Mouse (Mus musculus): ENCODE measurements around the gene Il11. TPM values are rescaled to one million over a fixed set of nuclear protein-coding genes. Genes with fewer than 3 reads are reported as not detected.

Gene Il11
- total RNA-seq, 2 experiments from 2014 or later = 0.26 TPM; not detected in 1

DNA sequence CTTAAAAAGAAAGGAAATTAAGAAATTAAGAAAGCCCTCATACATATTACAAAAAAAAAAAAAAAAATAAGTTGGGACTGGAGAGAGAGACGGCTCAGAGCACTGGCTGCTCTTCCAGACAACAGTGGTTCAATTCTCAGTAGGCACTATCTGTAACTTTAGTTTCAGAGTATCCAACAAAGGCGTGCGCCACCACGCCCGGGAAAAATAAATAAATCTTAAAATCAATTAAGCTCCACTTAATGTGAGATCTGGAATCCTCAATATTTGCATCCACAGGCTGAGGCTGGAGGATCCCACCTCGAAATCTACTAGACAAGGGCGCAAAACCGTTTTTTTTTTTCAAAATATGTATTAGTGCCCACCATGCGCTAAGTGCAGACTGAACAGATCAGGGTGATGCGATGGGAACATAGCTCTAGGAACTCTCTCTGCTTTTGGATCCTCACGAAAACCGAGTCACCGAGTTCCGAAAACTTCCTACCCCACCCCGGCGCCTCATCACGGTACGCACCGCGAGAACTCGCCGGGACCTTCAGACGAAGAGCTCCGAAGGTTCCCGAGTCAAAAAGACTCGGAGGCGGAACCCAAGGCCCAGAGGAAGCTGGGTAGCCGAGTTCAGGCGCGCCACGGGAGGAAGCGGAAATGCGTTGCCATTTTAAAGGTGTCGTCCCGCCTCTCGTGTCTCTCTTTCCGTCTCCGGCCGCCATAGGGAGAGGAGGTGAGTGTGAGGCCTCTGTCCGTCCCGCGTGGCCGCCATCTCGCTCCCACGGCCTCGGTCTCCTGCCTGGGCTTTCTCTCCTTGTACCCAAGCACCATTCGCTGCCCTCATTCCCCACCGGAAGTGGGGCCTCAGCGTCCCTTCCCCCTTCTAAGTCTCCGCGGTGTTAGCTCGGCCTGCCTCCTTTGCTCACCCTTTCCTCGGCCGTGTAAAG is 9.9 kb upstream of the Il11 start, which contains the start of gene Rpl28:
Gene Rpl28, plus strand, starts transcription at position 597 of the 935 bp plus-strand sequence.
- DNase-seq (ENCODE audit: low spot score) = peak; percentile 92
- intact Hi-C loops (cut with DNase I) = loop anchor here (2.0 to 10.0 kb wide), 5 partner anchors 14 to 1098 kb away; partner anchors contain the start of genes Hspbp1, Mboat7 and Tsen34

DNA sequence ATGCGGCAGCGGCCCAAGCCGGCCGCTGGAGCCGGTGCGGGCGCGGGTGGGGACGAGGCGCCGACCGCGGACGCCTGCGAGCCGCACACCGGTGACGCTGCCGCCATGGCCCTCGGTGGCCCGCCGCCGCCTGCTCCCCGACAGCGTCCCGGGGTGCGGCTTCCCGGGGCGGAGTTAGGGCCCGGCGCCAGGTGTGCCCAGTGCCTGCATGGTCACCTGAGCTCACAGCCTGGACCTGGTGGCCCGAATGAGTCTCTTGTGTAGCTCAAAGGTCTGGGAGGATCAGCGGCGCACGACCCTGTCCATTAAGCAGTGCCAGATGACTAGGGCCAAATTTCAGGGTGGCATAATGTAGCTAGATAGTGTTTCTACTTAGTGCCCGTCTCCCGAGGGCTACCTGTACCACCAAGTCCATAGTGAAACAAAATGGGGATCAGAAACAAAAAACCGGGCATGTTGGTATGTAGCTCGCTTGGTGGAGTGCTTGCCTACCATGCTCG is 6.8 kb upstream of the Il11 start, which contains the start of gene Tmem238:
Gene Tmem238, minus strand, starts transcription at position 221 of the 500 bp plus-strand sequence.
- DNase-seq (ENCODE audit: low spot score) = no peak
- intact Hi-C loops (cut with DNase I) = loop anchor here (2.0 kb wide), 1 partner anchor 49 kb away; the partner anchor contains the start of gene Kmt5c

DNA sequence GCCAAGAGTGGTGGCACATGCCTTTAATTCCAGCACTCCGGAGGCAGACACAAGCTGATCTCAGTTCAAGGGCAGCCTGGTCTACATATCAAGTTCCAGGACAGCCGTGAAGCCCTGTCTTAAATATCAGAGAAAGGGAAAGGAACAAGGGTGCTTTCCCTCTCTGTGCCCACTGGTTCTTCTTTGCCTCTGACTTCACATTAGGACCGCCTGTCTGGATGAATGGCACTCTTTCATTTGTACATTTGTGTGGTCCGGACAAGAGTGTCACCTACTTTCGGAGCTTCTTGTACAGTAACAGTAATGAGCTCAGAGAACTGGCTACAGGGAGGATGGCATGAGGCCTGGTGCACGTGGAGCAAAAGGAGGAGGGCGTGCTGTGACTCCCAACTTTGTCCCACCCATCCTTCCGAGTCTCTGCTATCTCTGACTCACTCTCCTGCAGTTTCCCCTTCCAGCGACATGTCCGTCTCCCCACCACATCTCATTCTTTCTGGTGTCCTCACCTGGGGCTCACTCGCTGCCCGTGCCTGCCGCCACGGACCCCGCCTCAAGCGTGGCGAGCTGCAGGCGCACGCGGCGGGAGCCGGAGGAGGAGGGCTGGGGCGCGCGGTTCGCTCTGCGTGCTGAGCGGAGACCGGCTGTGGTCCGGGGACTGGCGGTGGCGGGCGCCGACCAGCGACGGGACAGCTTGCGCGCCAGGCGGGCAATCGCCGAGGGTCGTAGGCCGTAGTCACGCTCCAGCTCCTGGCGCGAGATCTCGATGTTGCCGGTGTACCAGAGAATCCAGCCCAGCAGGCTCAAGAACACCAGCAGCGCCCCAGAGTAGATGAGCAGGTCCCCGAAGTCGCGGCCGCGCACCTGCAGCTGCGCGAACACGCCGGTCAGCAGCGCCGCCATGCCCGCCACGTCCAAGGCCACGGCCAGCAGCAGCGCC is 6.1 kb upstream of the Il11 start:
- intact Hi-C loops (cut with DNase I) = loop anchor here (2.0 kb wide), 1 partner anchor 48 kb away; the partner anchor contains the start of gene Kmt5c
- peak; percentile 39 for DNase-seq (ENCODE audit: low spot score)

DNA sequence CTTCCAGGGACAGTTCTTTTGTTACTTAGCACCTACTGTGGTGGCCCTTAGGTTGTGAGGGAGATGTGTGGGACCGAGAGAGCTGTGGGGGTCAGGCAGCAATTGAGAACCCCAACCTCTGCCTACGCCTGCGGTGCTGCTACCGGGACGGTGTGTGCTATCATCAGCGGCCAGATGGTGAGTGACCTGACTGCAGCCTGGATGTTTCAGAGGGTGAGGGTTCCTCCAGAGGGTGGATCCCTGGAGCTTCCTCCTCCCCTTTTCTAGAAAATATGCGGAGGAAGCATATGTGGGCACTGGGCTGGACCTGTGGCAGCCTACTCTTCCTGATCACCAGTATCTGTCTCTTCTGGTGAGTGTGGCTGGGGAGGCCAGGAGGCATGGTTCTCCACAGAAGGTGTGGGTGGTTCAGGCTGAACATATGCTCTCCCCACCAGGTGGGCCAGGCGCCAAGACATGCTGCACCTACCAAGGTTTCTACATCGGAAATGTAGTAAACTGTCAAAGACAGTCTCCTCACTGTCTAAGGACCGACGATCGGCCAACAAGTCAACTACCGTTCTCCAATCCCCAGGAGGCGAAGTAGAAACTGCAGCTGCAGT is 1.1 kb upstream of the Il11 start:
- DNase-seq (ENCODE audit: low spot score) = no peak
- intact Hi-C loops (cut with DNase I) = no loop called here

DNA sequence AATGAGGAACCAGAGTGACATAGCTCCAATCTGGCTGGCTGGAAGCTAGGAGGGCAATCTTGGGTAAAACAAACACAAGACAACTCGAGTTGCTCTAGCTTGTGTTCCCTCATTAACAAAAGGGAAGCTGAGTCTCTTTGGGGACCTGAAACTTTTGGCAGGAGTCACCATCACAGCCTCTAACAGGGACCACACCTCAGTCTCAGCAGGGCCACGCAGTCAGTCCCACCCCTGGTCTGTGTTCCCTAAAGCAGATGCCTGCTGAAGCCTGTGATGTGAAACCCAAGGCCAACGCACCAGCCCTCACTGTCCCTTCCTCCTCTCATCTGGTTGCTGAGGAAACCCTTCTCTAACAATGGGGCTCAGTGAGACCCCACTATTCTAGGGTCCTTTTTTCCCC is 529 bp downstream of the Il11 start:
- intact Hi-C loops (cut with DNase I) = no loop called here

DNA sequence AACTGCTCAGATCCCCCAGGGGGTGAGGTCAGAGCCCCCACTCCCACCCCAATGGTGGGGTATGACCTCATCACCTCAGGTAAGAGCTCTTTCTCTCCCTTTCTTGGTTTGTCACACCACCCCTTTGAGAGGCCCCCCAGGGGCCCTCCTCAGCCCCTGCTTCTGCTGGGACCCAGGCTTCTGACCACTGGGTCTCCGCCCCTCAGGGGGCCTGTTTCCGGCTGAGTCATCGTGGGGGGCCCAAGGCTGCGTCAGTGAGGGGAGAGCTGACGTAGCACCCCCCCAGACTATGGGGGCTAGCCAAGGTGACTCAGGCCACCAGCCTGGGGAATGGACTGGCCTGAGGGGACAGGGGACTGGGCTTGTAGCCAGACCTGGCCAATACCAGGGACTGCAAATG is 2.7 kb downstream of the Il11 start:
- no peak for DNase-seq (ENCODE audit: low spot score)
- intact Hi-C loops (cut with DNase I) = no loop called here

More for the DNA sequence above, 529 bp downstream of the Il11 start:
- DNase-seq (ENCODE audit: low spot score) = no peak

DNA sequence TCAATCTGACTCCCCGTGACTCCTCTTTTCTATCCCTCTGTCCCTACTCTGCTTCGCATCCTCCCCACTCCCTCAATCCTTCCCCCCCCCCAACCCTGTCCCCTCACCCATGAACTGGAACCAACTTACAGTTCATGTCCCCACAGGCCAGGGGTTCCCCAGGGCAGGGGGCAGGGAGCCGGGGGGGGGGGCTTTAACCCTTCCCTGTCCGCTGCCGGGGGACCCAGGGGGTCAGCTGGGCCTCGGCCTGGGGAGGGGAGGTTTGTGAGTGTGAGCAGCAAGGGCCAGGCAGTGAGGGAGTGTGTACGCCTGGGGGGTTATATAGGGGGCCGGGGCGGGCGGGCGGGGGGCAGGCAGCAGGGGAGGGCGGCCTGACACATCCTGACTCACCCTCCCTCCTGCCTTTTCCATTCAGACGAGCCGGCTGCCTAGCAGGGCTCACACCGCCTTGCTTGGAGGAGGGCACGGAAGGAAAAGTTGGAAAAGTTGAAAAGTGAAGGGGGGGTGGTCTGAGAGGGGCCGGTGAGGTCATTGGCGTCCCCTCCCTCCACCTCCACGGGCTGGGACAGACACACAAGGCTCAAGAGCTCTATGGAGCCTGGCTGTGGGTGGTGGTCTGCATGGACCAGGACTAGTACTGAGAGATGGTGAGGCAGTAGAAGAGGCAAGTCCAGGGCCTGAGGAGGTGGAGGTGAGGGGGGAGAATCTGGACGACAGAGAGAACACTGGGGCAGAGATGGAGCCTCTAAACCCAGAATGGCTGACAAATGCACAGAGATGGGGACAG is 4.6 kb downstream of the Il11 start:
- intact Hi-C loops (cut with DNase I) = no loop called here
- no peak for DNase-seq (ENCODE audit: low spot score)

DNA sequence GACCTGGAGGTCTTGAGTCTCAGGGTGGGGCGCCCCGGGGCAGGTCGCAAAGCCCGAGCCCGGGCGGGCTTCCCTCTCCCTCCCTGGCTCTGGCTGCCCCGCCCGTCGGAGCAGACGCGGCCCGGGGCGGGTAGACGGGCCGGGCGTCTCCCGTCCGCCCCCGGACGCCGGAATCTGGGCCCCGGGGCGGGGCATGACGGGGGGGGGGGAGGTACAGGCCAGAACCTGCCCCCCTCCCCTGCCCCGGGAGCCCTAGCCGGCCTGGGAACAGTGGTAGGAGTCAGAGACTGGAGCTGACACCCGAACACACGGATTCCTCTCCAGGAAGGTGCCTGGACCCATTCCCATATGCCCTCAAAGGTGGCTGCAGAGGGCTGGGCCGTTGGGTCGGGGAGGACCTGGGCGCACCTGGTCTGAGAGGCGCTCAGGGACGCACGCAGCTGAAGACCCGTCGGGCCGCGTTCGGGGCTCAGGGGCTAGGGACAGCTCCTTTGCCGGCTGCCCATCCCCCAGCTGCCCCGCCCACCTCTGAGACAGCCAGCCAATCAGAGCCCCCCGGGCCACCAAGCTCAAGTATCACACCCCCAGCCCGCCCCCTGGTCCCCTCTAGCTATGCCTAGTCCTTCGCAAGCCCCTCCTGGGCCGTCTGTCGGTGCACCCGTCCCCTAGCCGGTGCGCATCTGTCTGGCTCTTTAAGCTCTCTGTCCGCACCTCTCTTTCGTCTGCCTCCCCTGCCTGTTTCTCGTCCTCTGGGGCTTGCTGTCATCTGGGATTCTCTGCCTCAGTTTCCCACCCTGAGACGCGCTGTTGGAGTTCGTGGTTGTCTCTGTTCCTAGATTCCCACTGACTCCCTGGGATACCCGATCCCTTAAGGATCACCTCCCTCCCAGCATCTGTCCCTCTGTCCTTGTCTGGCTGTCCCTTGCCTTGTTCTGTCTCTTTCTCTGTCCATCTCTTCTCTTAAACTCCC is 5.5 kb downstream of the Il11 start:
- intact Hi-C loops (cut with DNase I) = no loop called here
- DNase-seq (ENCODE audit: low spot score) = peak; percentile 40

DNA sequence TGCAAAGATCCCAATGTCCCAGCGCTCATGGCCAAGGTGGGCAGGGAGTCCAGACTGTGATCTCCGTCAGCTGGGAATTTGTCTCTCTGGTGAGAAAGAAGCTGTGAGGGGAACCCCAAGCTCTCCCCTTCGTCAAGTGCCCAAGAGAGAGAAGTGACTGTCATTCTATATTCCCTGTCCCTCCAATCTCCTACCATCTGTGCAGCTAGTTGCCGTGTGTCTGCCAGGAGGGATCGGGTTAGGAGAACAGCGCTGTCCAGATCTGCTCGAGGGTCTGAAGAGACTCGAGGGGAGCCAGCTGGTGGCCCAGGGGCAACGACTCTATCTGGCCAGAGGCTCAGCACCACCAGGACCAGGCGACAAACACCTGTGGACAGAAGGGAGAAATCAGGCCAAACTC is 6.5 kb downstream of the Il11 start:
- DNase-seq (ENCODE audit: low spot score) = no peak
- intact Hi-C loops (cut with DNase I) = no loop called here

DNA sequence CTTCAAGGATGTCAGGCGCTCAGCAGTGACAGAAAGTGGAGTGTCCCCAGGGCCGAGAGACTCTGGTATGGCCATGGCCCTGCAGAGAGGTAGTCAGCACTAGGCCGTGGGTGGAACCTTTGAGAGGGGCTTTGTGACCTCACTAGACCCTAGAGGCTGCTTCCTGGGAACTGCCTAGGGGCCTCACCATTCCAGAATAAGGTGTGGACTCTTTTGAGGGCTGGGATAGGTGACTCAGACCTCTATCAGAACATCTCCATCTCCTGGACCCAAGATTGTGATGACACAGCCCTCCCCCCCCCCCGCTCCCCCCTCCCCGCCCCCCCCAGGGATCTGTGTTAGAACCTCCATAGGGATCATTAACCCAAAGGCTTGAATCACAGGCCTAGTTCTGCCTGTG is 11.5 kb downstream of the Il11 start, which contains the start of gene Fam71e2:
Gene Fam71e2, minus strand, starts transcription at position 101 of the 400 bp plus-strand sequence.
- intact Hi-C loops (cut with DNase I) = no loop called here
- DNase-seq (ENCODE audit: low spot score) = no peak

DNA sequence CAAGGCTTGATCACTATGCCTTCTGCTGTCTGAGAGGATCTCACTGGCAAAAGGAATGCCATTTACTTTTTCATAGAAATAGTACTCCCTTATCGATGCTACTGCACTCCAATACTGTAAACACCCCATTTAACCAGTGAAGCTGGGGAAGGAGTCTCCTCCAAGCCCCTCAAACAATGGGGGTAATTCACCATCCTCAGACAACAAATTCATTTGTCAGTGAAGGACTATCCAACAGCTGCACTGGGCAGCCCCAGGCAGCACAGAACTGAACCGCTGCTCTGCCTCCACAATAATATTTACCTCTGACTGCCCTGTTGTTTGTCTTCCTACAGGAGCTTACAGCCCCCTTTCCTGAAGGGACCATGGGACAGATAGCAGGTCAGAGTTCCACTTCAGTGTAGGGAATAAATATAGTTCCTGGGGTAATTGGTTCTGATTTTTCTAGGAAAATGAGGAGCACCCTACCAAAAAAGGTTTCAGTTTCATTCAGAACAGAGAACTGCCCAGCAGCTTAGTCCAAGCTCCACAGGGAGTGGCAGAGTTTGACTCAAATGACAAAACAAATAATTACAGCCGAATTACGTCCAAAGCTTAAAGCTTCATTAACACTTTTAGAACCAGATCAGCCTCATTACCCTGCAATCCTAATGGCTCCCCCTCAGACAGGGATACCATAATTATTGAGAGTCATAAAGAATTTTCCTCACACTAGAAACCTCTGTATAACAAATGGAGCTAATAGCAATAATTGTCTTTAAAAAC is 17.5 kb downstream of the Il11 start:
- intact Hi-C loops (cut with DNase I) = no loop called here
- no peak for DNase-seq (ENCODE audit: low spot score)

DNA sequence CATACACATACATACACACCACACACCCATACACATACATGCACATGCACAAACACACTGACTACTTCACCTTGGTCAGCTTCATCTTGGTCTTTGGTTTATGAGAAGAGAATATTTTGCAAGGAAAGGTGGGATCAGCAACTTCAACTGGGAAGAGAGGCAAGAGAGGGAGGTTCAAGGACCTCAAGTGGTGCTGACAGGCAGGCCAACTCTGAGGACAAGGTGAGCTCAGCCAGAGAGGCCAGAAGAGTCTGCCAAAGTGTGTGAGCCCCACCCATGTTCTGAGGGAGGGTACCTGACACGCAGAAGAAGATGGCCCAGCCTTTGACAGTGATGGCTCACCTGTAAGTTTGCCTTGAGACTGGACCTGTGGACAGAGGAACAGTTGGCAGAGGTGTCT is 23.0 kb downstream of the Il11 start:
- DNase-seq (ENCODE audit: low spot score) = no peak
- intact Hi-C loops (cut with DNase I) = no loop called here

DNA sequence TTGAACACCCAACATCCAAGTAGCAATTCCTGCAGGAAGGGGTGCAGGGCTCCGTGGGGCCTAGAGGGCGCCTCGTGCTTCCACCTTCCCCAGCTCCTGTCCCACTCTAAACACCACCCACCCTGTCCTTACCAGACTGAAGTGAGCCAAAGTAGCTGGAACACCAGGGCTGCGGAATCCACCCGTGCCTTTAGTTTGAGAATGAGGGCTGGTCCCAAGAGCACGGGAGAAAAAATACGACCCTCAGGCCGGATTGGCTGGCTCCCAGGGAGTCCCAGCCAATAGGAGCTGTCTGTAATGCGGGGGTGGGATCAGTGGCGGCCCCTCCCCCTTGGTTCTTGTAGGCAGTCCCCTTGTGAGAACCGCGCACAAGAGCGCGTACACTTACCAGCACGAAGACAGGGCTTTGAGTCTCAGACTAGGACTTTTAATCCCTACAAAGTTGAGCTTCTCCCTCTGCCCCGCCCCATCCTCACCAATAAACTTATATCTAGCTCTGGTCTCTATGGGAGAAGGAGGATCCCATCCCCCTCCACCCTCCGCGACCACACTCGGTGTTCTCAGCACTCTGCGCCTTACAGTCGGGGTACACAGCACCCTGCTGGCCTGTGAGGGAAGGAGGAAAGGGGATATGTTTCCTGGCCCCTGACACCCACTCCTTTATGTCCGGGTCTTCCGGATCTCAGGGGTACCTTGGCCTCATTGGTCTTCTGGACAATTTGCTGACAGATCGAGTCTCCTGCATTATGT is 29.7 kb downstream of the Il11 start, which contains the start of gene Cox6b2:
Gene Cox6b2, minus strand, starts transcription at position 274 of the 750 bp plus-strand sequence.
- intact Hi-C loops (cut with DNase I) = no loop called here
- DNase-seq (ENCODE audit: low spot score) = peak; percentile 35

DNA sequence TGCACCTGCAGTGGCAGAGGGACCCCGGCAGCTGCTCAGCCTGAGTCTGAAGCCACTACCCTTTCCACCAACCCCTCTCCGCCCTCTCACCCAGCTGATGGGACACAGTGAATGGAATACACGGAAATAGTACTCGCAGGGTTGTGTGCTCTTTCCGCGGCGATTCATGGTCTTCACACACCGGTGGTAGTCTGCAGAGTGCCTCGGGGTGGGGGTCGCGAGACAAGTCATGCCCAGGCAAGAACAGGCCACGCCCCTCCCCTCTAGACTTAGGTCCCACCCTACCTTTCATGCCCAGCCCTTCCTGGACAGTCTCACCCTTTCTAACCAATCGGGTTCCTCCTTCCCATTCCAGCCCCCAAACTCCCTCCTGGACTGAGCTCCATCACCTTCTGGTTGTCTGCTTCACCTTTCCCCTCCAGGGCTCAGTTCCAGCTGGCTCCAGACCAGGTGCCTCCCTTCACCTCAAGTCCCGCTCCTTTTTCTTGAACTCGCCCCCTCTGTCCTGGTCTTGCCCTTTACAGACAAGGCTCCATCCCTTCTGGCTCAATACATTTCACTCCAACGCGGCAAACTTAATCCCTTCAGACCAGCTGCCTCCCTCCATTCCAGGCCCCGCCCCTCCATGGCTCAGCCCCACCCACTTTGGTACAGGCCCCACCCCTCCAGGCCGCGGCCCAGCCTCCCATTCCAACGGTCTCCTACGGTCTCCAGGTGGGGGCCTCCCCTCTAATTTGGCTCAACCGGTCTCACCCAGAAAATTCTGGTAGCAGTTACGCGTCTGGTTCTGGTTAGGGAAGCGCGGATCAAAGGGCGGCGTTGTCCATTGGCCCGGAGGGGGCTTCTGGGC is 30.5 kb downstream of the Il11 start:
- intact Hi-C loops (cut with DNase I) = no loop called here
- DNase-seq (ENCODE audit: low spot score) = no peak

DNA sequence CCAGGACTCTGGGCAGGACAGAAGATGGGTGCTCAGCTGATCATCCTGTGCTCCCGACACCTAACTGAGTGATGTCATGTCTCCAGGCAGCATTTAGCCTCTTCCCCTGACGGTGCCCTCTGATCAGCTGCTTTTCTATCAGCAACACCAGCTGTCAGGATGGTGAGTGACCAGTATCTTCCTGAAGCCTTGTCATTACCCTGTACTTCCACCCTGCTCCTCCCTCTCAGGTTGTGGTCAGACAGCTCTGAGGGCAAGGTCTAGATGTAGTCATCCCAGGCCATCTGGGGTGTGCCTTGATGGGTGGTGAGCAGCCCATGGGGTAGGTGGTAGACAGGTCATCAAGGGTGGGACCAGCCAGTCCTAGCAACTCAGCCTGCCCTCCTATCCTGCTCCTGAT is 33.5 kb downstream of the Il11 start:
- DNase-seq (ENCODE audit: low spot score) = no peak
- intact Hi-C loops (cut with DNase I) = no loop called here
